Mouse (Mus musculus) cerebellum, postnatal 4 days (tissue): ENCODE measurements around the gene Gfer.

Source experiments
- DNase-seq, 2 experiments: peaks; one replicate each; pipeline ENCODE4 v3.0.0; 2022; ENCODE audit warnings: low spot score in 2 of 2, mixed read lengths in 1 of 2

Gfer gene

GRCm38 (mm10) chr17:24696011-24696697 is at the start of gene Gfer, which contains the start of gene Noxo1:
Gene Gfer, minus strand, starts transcription at chr17:24696156.
Gene Noxo1, plus strand, starts transcription at chr17:24696234.
- DNase-seq: peak; percentile 75 to 91

- no peak for DNase-seq
Measured at GRCm38 (mm10) chr17:24744381-24744780, 48.4 kb upstream of the Gfer start.

- DNase-seq: no peak
Measured at GRCm38 (mm10) chr17:24743896-24744295, 47.9 kb upstream of the Gfer start.

- no peak for DNase-seq
Measured at GRCm38 (mm10) chr17:24742307-24742706, 46.4 kb upstream of the Gfer start.

- DNase-seq: no peak
Measured at GRCm38 (mm10) chr17:24739926-24740325, 44.0 kb upstream of the Gfer start.

GRCm38 (mm10) chr17:24738238-24738637 is 42.3 kb upstream of the Gfer start:
- no peak for DNase-seq

- no peak for DNase-seq
Measured at GRCm38 (mm10) chr17:24737135-24737810, 41.3 kb upstream of the Gfer start.

- DNase-seq: peak; percentile 60 to 79
Measured at GRCm38 (mm10) chr17:24736330-24737051, 40.5 kb upstream of the Gfer start, which contains the start of gene Msrb1. Gene Msrb1, plus strand, starts transcription at chr17:24736642.

- no peak for DNase-seq
Measured at GRCm38 (mm10) chr17:24735446-24735845, 39.5 kb upstream of the Gfer start.

- DNase-seq: no peak
Measured at GRCm38 (mm10) chr17:24734513-24734912, 38.6 kb upstream of the Gfer start.

GRCm38 (mm10) chr17:24733434-24734050 is 37.6 kb upstream of the Gfer start:
- DNase-seq: no peak

GRCm38 (mm10) chr17:24732233-24732935 is 36.4 kb upstream of the Gfer start:
- no peak for DNase-seq

- DNase-seq: no peak
Measured at GRCm38 (mm10) chr17:24730787-24731186, 34.8 kb upstream of the Gfer start.

GRCm38 (mm10) chr17:24729067-24729466 is 33.1 kb upstream of the Gfer start:
- no peak for DNase-seq

GRCm38 (mm10) chr17:24728184-24728583 is 32.2 kb upstream of the Gfer start:
- DNase-seq: no peak

GRCm38 (mm10) chr17:24727618-24728017 is 31.7 kb upstream of the Gfer start, which contains the start of gene Rpl3l:
Gene Rpl3l, plus strand, starts transcription at chr17:24727820.
- no peak for DNase-seq

- no peak for DNase-seq
Measured at GRCm38 (mm10) chr17:24725637-24726390, 29.9 kb upstream of the Gfer start.

GRCm38 (mm10) chr17:24724184-24724583 is 28.2 kb upstream of the Gfer start, which contains the start of gene Ndufb10:
Gene Ndufb10, minus strand, starts transcription at chr17:24724478.
- DNase-seq: peak; percentile 98

- DNase-seq: no peak
Measured at GRCm38 (mm10) chr17:24723881-24724180, 27.9 kb upstream of the Gfer start.

- DNase-seq: no peak
Measured at GRCm38 (mm10) chr17:24723122-24723880, 27.3 kb upstream of the Gfer start.
